Mouse (Mus musculus) adrenal gland, postnatal 36 days (tissue): ENCODE measurements around the gene Cuedc1. TPM values are rescaled to one million over a fixed set of nuclear protein-coding genes. Genes with fewer than 3 reads are reported as not detected.

Source experiments
- DNase-seq, 2 experiments: peaks; one replicate each; pipeline ENCODE4 v3.0.0; 2021; ENCODE audit warnings: mixed read lengths in 1 of 2
- total RNA-seq, 2 experiments: library from RNA; stranded (reverse); gene quantifications; 2 replicates each; pipeline ENCODE4 v1.2.3; 2021

Cuedc1 gene
- total RNA-seq, 2 experiments from 2014 or later: 46.9 to 53.4 TPM

- DNase-seq: peak; percentile 78
Measured at GRCm38 (mm10) chr11:88235221-88236203, 137.7 kb downstream of the Cuedc1 start.

GRCm38 (mm10) chr11:88240275-88240674 is 142.4 kb downstream of the Cuedc1 start:
- no peak for DNase-seq

GRCm38 (mm10) chr11:88240736-88241353 is 143.0 kb downstream of the Cuedc1 start:
- no peak for DNase-seq

DNA sequence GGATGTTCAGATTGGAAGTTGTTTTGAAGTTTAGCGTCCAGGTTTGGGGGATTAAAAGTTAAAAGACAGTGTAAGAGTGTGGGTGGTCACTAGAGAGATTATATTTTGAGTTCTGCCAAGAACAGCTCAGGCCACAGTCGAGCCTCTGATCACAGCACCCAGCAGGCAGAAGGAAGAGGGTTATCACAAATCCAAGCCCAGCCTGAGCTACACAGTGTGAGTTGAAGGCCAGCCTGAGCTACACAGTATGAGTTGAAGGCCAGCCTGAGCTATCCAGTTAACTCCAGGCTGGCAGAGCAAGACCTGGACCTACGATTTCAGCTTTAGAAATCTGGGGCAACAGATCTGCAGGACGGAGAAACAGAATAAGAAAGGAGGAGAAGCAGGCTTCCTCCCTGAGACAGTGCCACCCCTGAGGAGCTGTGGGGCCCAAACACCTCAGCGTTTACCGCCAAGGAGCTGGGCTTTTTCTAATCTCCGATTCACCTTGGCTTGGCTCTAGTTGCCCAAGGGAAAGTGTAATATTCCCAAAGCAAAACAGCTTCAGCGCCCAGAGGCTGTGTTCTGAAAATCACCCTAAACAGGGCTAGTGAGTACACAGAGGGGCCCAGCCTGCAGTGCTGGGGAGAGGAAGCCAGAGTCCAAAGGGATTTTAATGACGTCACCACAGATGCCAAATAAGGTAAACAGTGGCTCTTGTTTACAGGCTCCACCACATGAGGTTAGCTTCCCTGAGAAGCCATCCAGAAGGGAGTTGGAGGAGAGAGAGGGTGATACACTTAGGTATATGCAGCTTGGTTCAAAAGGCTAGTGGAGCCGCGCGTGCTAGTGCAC is 143.8 kb downstream of the Cuedc1 start:
- DNase-seq: no peak

Other genes starting within 250 kb of the Cuedc1 start
- gene Mks1, start 244.8 kb upstream of the Cuedc1 start, total RNA-seq: 10 to 100 TPM in 1 of 2 experiments, 1 to 10 TPM in 1; 9.3 to 10.2 TPM
- gene Epx, start 222.5 kb upstream of the Cuedc1 start, total RNA-seq: not detected
- gene Olfr462, start 205.8 kb upstream of the Cuedc1 start, total RNA-seq: not detected
- not detected for gene Olfr463, start 200.7 kb upstream of the Cuedc1 start, total RNA-seq
- gene Olfr464, start 177.1 kb upstream of the Cuedc1 start, total RNA-seq: not detected
- gene Dynll2, start 110.5 kb upstream of the Cuedc1 start, total RNA-seq: 100 to 1,000 TPM; 200 to 233 TPM
- gene Srsf1, start 50.7 kb upstream of the Cuedc1 start, total RNA-seq: 100 to 1,000 TPM; 212 to 243 TPM
- gene Vezf1, start 29.8 kb upstream of the Cuedc1 start, total RNA-seq: 10 to 100 TPM; 49.3 to 50.9 TPM
- 100 to 1,000 TPM; 151 to 216 TPM for gene Mrps23, start 106.3 kb downstream of the Cuedc1 start, total RNA-seq
- gene Ccdc182, start 196.0 kb downstream of the Cuedc1 start, total RNA-seq: not detected